Comparison of ENCODE assay signal across 8 mouse cellular contexts in the genomic region with DNA sequence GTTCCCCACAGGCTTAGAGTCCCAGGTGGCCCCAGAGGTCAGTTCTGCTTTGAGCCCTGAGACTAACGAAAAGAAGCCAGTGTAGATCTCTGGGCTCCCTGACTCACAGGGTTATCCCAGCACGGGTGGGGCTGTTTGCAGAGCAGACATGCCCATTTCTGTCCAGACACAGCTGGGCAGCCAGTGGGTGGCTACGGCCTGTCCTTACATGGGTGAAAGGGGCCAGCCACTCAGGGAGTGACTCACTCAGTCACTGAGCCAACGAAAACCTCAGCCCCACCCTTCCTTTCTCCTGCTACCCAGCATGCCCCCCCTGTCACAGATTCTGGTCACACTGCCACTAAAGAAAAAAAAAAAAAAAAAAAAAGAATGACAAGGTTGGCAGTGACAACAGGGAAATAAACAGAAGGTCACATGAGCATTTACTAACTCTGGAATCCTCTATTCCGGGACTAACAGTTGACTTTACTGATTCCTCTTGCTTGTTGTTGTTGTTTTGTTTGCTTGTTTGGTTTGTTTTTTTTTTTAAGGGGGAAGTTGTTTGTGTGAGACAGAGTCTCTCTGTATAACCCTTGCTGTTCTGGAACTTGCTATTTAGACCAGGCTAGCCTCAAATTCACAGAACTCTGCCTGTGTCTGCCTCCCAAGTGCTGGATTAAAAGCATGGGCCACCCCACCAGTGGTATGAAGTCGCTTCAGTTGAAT. TPM values are rescaled to one million over a fixed set of nuclear protein-coding genes. Genes with fewer than 3 reads are reported as not detected.
DNase-seq lines count a peak whose midpoint lies in the region; ATAC-seq and TF ChIP-seq lines count a peak whose summit lies in the region.

No protein-coding gene starts in this region.

- no peaks in the 10 kb centered on the region for H3K9me3 ChIP-seq in heart, embryonic 11.5 days (replicated peaks; ENCODE audit: control insufficient read depth, low read length)

- H3K9ac ChIP-seq in heart, embryonic 11.5 days (ENCODE audit: low read depth, low read length): peak overlapping the region; percentile 61

- no peaks in the 10 kb centered on the region for H3K36me3 ChIP-seq in heart, embryonic 11.5 days (ENCODE audit: control insufficient read depth, insufficient read depth, low read length)

- 0 out of 2 replicates have a peak overlapping the region, but pooled peaks have one; percentile 4 for H3K4me2 ChIP-seq in heart, embryonic 11.5 days

- peak overlapping the region; percentile 98 for H3K27ac ChIP-seq in bone marrow macrophage, adult 2 months (ENCODE audit: insufficient read depth, low read depth, low read length)
- H3K27ac ChIP-seq in heart, embryonic 11.5 days (ENCODE audit: low read depth, low read length): peak overlapping the region; percentile 77

- peak; percentile 47; the same call in 1 of the 2 replicates for ATAC-seq in heart, embryonic 11.5 days (replicated peaks; ENCODE audit: insufficient number of reproducible peaks, low FRiP score, low TSS enrichment)
- peak; percentile 75 for ATAC-seq in megakaryocyte, adult 5-6 weeks (ENCODE audit: poor library complexity, severe bottlenecking)

- no peaks in the 10 kb centered on the region for H3K27me3 ChIP-seq in heart, embryonic 11.5 days (ENCODE audit: control insufficient read depth, insufficient read depth, low read length)

- 33% methylated on average over 6 of the region's 6 CpGs for WGBS in heart, embryonic 11.5 days (ENCODE audit: insufficient replicate concordance)

- no peak for TF ChIP-seq CTCF in bone marrow macrophage, adult 2 months (IDR thresholded peaks at IDR 0.05; ENCODE audit: low read depth, low read length)

- DNase-seq in right cerebral cortex, adult 18-20 months: peak; percentile 50
- no peak for DNase-seq in right cerebral cortex, postnatal 25 days
- DNase-seq in kidney, postnatal 25 days: peak; percentile 84 to 96
- peak; percentile 58 for DNase-seq in testis, postnatal 10 days (ENCODE audit: low spot score)
- no peak for DNase-seq in retina, postnatal 1 day

- no peak for TF ChIP-seq POLR2A in bone marrow macrophage, adult 2 months (IDR thresholded peaks at IDR 0.05; ENCODE audit: borderline replicate concordance, low read depth, low read length)

- peaks cover 55% of the 10 kb centered on the region for H3K4me1 ChIP-seq in bone marrow macrophage, adult 2 months (ENCODE audit: control insufficient read depth, insufficient read depth, low read length)
- peaks cover 54% of the 10 kb centered on the region for H3K4me1 ChIP-seq in heart, embryonic 11.5 days (ENCODE audit: control insufficient read depth, insufficient read depth, low read length)

- H3K4me3 ChIP-seq in bone marrow macrophage, adult 2 months (ENCODE audit: insufficient read depth, low read length): peak overlapping the region; percentile 2; the same call in 1 of the 2 replicates
- no peak overlapping the region for H3K4me3 ChIP-seq in heart, embryonic 11.5 days (ENCODE audit: low read depth, low read length)

RNA-seq across cellular contexts. Expression of a gene that starts 50.7 kb away (rescaled TPM):
- polyA plus RNA-seq in bone marrow macrophage, adult 2 months (2012; ENCODE audit: insufficient read depth, insufficient read length, missing spikeins): 11.4 and 12.0 TPM in 2 replicates
- polyA plus RNA-seq in heart, embryonic 11.5 days (2014; fragmentation: Nextera tagmentation; extraction: Ambion mirVana): 18.9 and 26.9 TPM in 2 replicates
- 3.0 and 3.6 TPM in 2 replicates for total RNA-seq in megakaryocyte, adult 5-6 weeks (2015)
- 1.4 and 3.5 TPM in 2 replicates for total RNA-seq in megakaryocyte, adult 5-6 weeks (2017)

Comparison
In these comparisons a context has a peak if more than half of its experiments do, and no peak if none do; other contexts are left out.
1. DNase-seq: peak in right cerebral cortex, adult 18-20 months (single experiment), kidney, postnatal 25 days (2 of 2) and testis, postnatal 10 days (single experiment); none in right cerebral cortex, postnatal 25 days (single experiment) and retina, postnatal 1 day (single experiment).